Mouse (Mus musculus) embryonic facial prominence, embryonic 11.5 days (tissue): ENCODE measurements around the gene Negr1. TPM values are rescaled to one million over a fixed set of nuclear protein-coding genes. Genes with fewer than 3 reads are reported as not detected.

Experiments used
- ATAC-seq: fragments of 200-750 bp; cut with Nextera tagmentation; replicated peaks from 2 replicates; pipeline ENCODE4 v1.8.0; 2017; ENCODE audit warnings: low read depth; ENCODE audit not compliant: insufficient number of reproducible peaks, low FRiP score, low TSS enrichment
- DNase-seq: peaks from one replicate; pipeline ENCODE4 v3.0.0-alpha.2; 2015; ENCODE audit warnings: low spot score
- H3K27ac ChIP-seq: fragments of 300-500 bp; sonication (generic); replicated peaks from 2 replicates; pipeline ENCODE4 v1.5.1; 2014; ENCODE audit warnings: mild to moderate bottlenecking, low read depth, low read length, control low read depth
- H3K27me3 ChIP-seq: fragments of 300-500 bp; sonication (generic); 2 replicates; pipeline ENCODE4 v1.6.1; 2014; ENCODE audit warnings: mild to moderate bottlenecking, low read length, moderate library complexity, mixed read lengths; ENCODE audit not compliant: control insufficient read depth, insufficient read depth
- H3K36me3 ChIP-seq: fragments of 300-500 bp; sonication (generic); replicated peaks from 2 replicates; pipeline ENCODE4 v1.6.1; 2014; ENCODE audit warnings: low read depth, mild to moderate bottlenecking, low read length, moderate library complexity, mixed read lengths; ENCODE audit not compliant: control insufficient read depth, insufficient read depth
- H3K4me1 ChIP-seq: fragments of 300-500 bp; sonication (generic); 2 replicates; pipeline ENCODE4 v1.6.1; 2014; ENCODE audit warnings: low read length, mixed read lengths; ENCODE audit not compliant: control insufficient read depth, insufficient read depth
- H3K4me2 ChIP-seq: fragments of 300-500 bp; sonication (generic); 2 replicates; pipeline ENCODE4 v1.6.1; 2014; ENCODE audit warnings: low read depth, mild to moderate bottlenecking, control low read depth, low read length, moderate library complexity
- H3K4me3 ChIP-seq: fragments of 300-500 bp; sonication (generic); 2 replicates; pipeline ENCODE4 v1.5.1; 2014; ENCODE audit warnings: low read depth, low read length, control low read depth
- H3K9ac ChIP-seq: fragments of 300-500 bp; sonication (generic); replicated peaks from 2 replicates; pipeline ENCODE4 v1.6.1; 2014; ENCODE audit warnings: mild to moderate bottlenecking, control low read depth, low read length
- H3K9me3 ChIP-seq: fragments of 300-500 bp; sonication (generic); replicated peaks from 2 replicates; pipeline ENCODE4 v1.6.1; 2016; ENCODE audit warnings: mild to moderate bottlenecking, low read length, inconsistent platforms, mixed read lengths; ENCODE audit not compliant: control insufficient read depth
- WGBS: fragments of 180-500 bp; shearing (Covaris S2); extraction: QIAGEN DNeasy Blood & Tissue Kit; methylation state at CpG from one replicate; pipeline ENCODE4 v1.1.7; 2014; 5-methylcytosine and 5-hydroxymethylcytosine counted together
- polyA plus RNA-seq: library from polyadenylated mRNA; unstranded; fragments of >200 nt; fragmentation: Nextera tagmentation; extraction: Ambion mirVana; gene quantifications from 2 replicates; pipeline ENCODE4 v1.2.1, GENCODE M21; 2014

The Negr1 gene
- polyA plus RNA-seq, 1 experiment from 2014 or later: 3.4 TPM

GRCm38 (mm10) chr3:157279717-157280116 lies 718.1 kb downstream of the Negr1 start:
- Histone ChIP-seq H3K9me3 (no peaks in the 10 kb centered on the region), H3K27ac (no peak overlapping the region), H3K4me1 (no peaks in the 10 kb centered on the region), H3K4me2 (no peak overlapping the region), H3K27me3 (no peaks in the 10 kb centered on the region), H3K9ac (no peak overlapping the region), H3K36me3 (no peaks in the 10 kb centered on the region), H3K4me3 (no peak overlapping the region)
- ATAC-seq (no peak), DNase-seq (no peak)

- Histone ChIP-seq H3K36me3 (no peaks in the 10 kb centered on the region), H3K4me3 (no peak overlapping the region), H3K27me3 (no peaks in the 10 kb centered on the region), H3K4me1 (no peaks in the 10 kb centered on the region), H3K9me3 (no peaks in the 10 kb centered on the region), H3K9ac (no peak overlapping the region), H3K27ac (no peak overlapping the region), H3K4me2 (no peak overlapping the region)
- no peak for DNase-seq
- no peak for ATAC-seq
Observed at GRCm38 (mm10) chr3:157281259-157281658, 719.7 kb downstream of the Negr1 start.

- Histone ChIP-seq H3K9ac (no peak overlapping the region), H3K27me3 (no peaks in the 10 kb centered on the region), H3K36me3 (no peaks in the 10 kb centered on the region), H3K9me3 (no peaks in the 10 kb centered on the region), H3K27ac (no peak overlapping the region), H3K4me1 (no peaks in the 10 kb centered on the region), H3K4me3 (no peak overlapping the region), H3K4me2 (no peak overlapping the region)
- DNase-seq (no peak), ATAC-seq (no peak)
- WGBS: 86% methylated on average over 1 of the region's 1 CpGs
Observed at GRCm38 (mm10) chr3:157291286-157291685, 729.7 kb downstream of the Negr1 start.

GRCm38 (mm10) chr3:157297216-157297615 lies 735.6 kb downstream of the Negr1 start:
- whole genome bisulfite sequencing: 77% methylated on average over 4 of the region's 4 CpGs
- Histone ChIP-seq H3K4me3 (no peak overlapping the region), H3K4me1 (no peaks in the 10 kb centered on the region), H3K27ac (no peak overlapping the region), H3K4me2 (no peak overlapping the region), H3K36me3 (no peaks in the 10 kb centered on the region), H3K9ac (no peak overlapping the region), H3K9me3 (no peaks in the 10 kb centered on the region), H3K27me3 (no peaks in the 10 kb centered on the region)
- DNase-seq (no peak), ATAC-seq (no peak)

GRCm38 (mm10) chr3:157303430-157304116 lies 742.0 kb downstream of the Negr1 start:
- DNase-seq (no peak), ATAC-seq (no peak)
- Histone ChIP-seq H3K27ac (no peak overlapping the region), H3K36me3 (no peaks in the 10 kb centered on the region), H3K4me1 (no peaks in the 10 kb centered on the region), H3K9me3 (no peaks in the 10 kb centered on the region), H3K4me3 (no peak overlapping the region), H3K4me2 (no peak overlapping the region), H3K27me3 (no peaks in the 10 kb centered on the region), H3K9ac (no peak overlapping the region)
- WGBS: 71% methylated on average over 4 of the region's 4 CpGs

GRCm38 (mm10) chr3:157321081-157321573 lies 759.5 kb downstream of the Negr1 start:
- ATAC-seq: peak; percentile 68
- 30% methylated on average over 1 of the region's 1 CpGs for WGBS
- Histone ChIP-seq H3K9me3 (no peaks in the 10 kb centered on the region), H3K9ac (no peak overlapping the region), H3K27me3 (no peaks in the 10 kb centered on the region), H3K4me1 (no peaks in the 10 kb centered on the region), H3K4me2 (no peak overlapping the region), H3K36me3 (no peaks in the 10 kb centered on the region), H3K4me3 (no peak overlapping the region), H3K27ac (no peak overlapping the region)
- peak; percentile 49 for DNase-seq

- no peak for DNase-seq
- Histone ChIP-seq H3K9me3 (no peaks in the 10 kb centered on the region), H3K9ac (no peak overlapping the region), H3K27ac (no peak overlapping the region), H3K4me3 (no peak overlapping the region), H3K4me1 (no peaks in the 10 kb centered on the region), H3K36me3 (no peaks in the 10 kb centered on the region), H3K4me2 (no peak overlapping the region), H3K27me3 (no peaks in the 10 kb centered on the region)
- no peak for ATAC-seq
- 15% methylated on average over 1 of the region's 1 CpGs for WGBS
Observed at GRCm38 (mm10) chr3:157321834-157322233, 760.2 kb downstream of the Negr1 start.

GRCm38 (mm10) chr3:157334169-157334568 lies 772.6 kb downstream of the Negr1 start:
- no peak overlapping the region for H3K4me2 ChIP-seq
- DNase-seq: no peak
- no peak overlapping the region for H3K9ac ChIP-seq
- H3K27me3 ChIP-seq: no peaks in the 10 kb centered on the region
- 86% methylated on average over 1 of the region's 1 CpGs for WGBS
- no peak for ATAC-seq
- H3K4me1 ChIP-seq: no peaks in the 10 kb centered on the region
- H3K9me3 ChIP-seq: no peaks in the 10 kb centered on the region
- H3K36me3 ChIP-seq: no peaks in the 10 kb centered on the region
- no peak overlapping the region for H3K4me3 ChIP-seq
- no peak overlapping the region for H3K27ac ChIP-seq
